Mouse (Mus musculus): ENCODE measurements at regions not wholly inside any gene's neighbourhood (a gene's known extent, or its start where the extent isn't known, plus 50 kb on each side); places are given as distances from the start of the nearest gene placed in this dataset. TPM values are rescaled to one million over a fixed set of nuclear protein-coding genes. Genes with fewer than 3 reads are reported as not detected.

DNA sequence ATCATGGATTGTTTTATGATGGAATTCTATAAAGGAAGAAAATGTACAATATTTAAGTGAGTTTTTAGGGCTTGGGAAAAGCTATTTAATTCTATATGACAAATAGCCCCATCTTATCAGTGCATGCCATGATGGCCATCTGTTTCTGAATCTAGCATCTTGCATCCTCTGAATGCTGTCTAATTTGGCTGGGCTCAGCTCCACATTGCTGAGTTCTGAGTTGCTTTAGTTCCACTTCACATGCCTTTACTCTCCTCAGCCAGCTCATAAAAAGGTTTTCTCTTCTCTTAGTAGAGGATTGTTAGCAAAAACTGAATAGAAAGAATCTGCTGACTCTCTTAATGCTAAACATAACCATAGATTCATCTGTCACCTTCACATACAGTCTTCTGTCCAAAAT, 1063.4 kb downstream of the Sorcs1 start:
- no peaks in the 10 kb centered on the region for H3K36me3 ChIP-seq (ENCODE audit: control insufficient read depth, insufficient read depth, low read length)
- no peaks in the 10 kb centered on the region for H3K27me3 ChIP-seq (ENCODE audit: control insufficient read depth, insufficient read depth, low read depth, low read length)
- H3K9me3 ChIP-seq (replicated peaks; ENCODE audit: control insufficient read depth, low read length, poor library complexity, severe bottlenecking) = no peaks in the 10 kb centered on the region
- ATAC-seq = no peak
- H3K9ac ChIP-seq (ENCODE audit: low read depth, low read length) = no peak overlapping the region
- no peak overlapping the region for H3K4me3 ChIP-seq (ENCODE audit: low read depth, low read length)
- H3K4me1 ChIP-seq (ENCODE audit: control insufficient read depth, insufficient read depth, low read length) = no peaks in the 10 kb centered on the region
- H3K4me2 ChIP-seq (ENCODE audit: low read length) = no peak overlapping the region
- H3K27ac ChIP-seq (ENCODE audit: low read length) = no peak overlapping the region

Small RNA genes in the stretch of these regions (microRNA-seq; reads per million reads assigned to microRNA genes)
- not detected for gene Gm27935
